Mouse (Mus musculus): Measurements from ENCODE around the gene Syt9.

The Syt9 gene

DNA sequence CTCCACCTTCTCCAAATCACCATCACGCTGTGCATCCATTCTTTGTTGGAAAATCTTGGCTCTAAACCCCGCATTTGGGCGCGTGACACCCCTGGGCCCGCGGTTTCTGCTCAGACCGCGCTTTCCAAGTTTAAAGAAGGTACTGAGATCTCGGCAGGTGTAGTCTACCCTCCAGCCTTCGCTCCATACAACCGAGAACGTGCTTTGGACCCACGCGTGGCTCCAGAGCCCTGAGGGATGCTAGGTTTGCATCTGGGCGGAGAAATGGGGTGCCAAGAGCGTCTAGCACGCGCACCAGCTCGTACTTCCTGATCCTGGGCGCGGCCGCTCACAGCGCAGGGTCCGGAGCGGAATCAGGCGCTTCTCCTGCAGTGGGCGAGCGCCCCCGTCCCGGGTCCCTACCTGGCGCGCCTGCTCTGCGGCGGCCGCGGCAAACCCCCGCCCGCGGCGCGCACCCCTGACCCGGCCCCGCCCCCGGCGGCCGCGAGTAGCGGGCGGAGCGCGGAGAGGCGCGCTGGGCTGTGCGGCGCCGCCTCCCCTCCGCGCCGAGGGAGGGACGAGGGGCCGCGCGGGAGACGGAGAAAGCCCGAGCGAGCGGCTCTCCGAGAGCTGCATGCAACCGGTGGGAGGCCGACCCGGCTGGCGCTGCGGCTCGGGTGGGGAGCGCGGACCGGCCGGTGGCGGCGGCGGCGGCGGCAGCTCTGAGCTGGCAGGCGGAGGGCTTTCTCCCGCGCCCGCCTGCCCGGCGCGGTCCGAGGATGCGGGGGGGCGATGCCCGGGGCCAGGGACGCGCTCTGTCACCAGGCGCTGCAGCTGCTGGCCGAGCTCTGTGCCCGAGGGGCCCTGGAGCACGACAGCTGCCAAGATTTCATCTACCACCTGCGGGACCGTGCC lies at the start of gene Syt9:
Syt9 (plus strand) TSS at position 497 of the 894 bp plus-strand sequence.
- DNase-seq (ENCODE audit: low read depth, low spot score) = no peak

DNA sequence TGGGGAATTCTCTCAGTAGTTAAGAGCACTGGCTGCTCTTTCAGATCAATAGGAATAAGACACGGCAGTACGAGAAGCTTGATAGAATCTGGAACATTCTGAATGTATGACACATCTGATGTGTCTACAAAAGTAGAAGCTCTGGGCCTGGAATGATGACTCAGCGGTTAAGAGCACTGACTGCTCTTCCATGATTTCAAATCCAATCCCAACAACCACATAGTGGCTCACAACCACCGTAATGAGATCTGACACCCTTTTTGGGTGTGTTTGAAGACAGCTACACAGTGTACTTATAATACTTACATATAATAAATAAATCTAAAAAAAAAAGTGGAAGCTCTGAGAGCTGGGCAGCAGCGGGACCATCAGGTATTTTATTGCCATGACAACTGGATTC lies 31.5 kb upstream of the Syt9 start:
- no peak for DNase-seq (ENCODE audit: low read depth, low spot score)

DNA sequence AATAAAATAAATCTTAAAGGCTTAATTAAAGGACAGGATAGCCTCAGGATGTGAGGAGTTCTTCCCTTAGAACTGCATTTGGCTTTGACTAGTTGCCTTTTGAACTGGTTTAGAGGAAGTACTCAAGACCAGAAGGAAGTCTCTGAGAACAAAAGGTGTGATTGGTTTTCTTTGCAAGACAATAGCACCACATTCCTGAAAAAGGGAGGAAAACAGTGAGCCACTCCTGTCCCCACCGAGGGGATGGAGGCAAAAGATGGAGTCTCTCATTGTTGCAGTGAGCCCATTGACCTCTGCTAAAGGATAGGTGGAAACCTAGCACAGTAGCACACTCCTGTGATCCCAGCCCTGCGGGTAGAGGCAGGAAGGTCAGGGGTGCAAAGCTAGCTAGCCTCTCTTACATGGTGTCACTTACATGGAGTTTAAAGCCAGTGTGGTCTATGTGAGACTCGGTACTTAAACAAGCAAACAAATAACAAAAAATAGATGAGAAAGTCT lies 30.9 kb upstream of the Syt9 start:
- no peak for DNase-seq (ENCODE audit: low read depth, low spot score)

DNA sequence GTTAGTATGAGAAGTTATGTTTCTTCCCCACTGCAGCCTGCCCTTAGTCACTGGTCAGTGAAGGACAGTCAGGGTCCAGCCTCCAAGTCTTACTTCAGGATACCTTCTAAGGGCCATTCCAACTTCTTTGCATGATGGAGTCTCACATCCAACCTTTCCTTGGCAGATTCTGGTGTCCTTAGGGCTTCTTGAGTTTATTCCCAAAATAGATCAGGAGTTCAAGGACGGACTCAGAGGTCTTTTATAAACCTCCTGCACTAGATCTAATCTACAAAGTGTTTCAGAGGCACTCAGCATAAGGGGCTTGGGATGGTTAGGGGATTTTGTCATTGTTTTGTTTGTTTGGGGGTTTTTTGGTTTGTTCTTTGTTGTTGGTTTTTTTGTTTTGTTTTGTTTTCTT lies 30.3 kb upstream of the Syt9 start:
- DNase-seq (ENCODE audit: low read depth, low spot score) = no peak

DNA sequence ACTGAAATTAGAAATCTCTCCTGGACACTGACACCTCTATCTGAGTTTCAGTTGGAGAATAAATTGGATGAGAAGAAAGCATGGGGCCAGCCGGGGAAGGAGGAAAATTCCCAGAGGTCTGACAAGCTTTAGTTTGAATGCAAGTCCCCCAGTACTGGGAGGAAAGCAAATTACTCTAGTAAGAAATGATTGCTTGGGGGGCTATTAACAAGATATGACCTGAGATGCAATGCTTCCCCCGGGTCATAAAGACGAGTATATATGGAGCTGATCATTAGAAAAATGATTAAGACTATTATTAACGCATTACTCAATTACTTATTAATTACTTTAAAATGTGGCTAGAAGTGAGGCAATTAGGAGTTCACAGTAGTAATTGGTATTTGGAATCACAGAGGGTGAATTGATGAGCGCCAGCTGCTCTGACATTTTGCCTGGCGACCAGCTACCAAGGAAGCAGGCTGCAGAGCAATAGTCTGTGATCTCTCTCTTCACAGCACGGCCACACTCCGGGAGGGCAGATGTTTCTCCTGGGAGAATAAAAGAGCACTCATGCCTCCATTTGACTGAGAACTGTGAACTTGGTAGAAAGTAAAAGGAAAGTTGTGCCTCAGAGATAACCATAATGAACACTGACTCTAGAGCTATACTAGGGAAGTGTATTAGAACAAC lies 28.9 kb upstream of the Syt9 start:
- DNase-seq (ENCODE audit: low read depth, low spot score) = no peak

DNA sequence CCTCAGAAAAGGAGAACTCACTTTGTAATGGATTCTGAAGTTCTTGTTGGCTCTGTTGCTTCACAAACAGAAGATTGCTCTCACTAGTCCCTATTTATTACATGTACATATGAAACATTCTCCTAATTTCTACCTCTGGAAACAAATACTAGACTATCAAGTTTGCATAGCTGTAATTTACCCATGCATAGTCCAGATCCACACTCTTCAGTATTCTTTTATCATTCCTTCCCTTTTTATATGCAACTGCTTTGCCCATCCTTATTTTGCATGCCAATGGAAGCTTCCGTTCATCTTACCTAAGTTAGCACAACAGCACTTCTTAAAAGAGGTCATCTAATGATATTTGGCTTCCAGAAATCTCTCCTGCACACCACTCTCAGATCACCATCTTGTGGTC lies 21.3 kb upstream of the Syt9 start:
- DNase-seq (ENCODE audit: low read depth, low spot score) = no peak

DNA sequence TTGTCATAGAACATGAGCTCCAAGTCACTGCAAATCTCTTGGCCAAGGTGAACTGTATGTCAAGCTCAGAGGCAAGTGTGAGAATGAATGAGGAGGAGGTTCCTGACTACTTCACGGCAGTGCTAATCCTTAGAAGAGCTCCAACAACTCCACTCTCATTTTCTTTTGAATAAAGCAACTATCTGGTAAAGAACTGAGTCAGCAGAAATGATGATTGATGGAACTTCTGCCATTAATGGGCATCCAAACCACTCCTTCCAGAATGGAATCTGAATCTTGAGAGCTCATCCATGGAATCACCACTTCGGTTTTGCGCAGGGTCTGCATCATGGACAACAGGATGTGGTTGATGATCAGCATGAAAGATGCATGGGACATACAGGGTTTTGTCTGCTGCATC lies 8.4 kb upstream of the Syt9 start:
- no peak for DNase-seq (ENCODE audit: low read depth, low spot score)

DNA sequence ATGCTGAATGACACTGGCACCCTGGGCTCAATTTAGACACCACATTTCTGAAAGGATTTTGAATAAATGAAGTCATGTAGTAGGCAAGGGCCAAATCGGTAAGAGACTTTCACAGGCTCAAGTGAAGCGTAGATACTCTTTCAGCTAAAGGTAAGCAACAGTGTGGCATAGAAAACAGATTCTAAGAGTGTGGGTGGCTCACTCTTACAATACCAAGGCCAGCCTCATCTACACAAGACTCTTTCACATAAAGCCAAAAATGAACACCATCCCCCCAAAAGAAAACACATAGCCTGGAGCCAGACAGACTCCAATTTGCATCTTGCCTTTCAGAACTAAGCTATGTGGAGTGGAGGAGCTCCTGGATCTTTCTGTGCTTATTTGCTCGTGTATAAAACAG lies 7.9 kb upstream of the Syt9 start:
- DNase-seq (ENCODE audit: low read depth, low spot score) = no peak

DNA sequence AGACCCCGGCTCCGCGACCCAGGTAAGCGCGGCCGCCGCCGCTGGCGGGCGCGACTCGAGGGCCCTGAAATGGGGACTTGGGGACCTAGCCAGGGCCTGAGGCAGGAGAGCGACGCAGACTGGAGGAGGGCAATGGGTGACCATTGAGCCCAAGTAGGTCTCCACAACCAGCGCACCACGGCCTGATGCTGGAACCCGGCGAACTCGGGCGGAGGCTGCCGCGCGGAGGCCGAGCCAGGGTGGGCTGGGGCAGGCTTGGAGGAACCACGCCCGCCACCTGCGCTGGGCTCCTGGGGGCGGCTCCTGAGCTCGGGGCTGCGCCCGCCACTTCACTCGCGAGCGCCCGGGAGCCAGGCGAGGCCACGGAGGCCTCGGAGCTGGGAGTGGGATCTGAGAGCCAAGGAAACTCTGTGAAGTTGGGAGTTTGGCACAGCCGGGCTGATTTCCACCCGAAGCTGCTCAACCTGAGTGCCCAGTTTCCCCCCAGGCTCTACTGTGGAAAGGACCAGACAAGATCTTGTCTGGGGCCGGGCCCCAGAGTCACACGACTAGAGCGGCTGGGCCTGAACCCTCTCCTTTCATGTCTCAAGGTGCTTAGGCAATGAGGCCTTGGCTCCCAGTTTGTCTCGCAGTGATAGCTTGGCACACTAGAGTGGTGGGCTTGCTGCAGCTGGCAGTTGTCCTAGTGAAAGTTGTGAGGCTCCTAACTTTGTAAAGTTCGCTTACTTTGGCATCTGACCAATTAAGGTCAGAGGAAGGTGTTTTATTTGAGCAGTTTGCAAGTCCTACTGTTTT lies 795 bp downstream of the Syt9 start:
- DNase-seq (ENCODE audit: low read depth, low spot score) = no peak

DNA sequence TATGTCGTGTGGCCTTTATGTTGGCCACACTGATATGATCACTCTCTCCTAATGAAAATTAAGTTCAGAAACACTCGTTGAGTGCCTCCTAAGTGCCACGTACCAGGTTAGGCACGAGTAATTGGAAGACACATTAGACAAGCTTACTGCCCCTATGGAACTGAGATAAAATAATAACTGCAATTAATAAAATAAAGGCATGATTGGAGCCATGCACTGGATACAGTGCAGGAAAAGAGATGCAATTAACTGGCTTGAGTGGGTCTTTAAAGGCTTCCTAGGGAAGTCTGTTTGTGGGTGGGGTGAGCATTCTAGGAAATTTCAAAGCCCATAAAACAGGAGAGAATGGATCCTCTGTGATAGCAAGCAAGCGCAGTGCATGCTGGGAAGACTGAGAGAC lies 10.0 kb downstream of the Syt9 start:
- no peak for DNase-seq (ENCODE audit: low read depth, low spot score)

DNA sequence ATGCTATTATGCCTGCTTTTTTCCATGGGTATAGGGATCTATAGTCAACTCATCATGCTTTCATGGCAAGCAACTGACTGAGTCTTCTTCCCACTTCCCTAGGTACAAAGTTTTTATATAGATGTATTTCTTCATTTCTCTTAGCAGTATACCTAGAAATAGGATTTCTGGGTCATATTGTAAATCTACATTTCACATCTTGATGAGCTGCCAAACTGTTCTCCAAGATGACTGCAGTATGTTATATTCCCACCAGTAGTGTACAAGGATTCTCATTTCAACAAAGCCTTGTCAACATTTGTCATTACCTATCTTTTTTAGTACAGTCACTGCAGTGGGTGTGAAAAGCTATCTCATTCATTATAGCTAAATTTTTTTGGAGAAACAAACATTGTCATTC lies 19.1 kb downstream of the Syt9 start:
- DNase-seq (ENCODE audit: low read depth, low spot score) = no peak

DNA sequence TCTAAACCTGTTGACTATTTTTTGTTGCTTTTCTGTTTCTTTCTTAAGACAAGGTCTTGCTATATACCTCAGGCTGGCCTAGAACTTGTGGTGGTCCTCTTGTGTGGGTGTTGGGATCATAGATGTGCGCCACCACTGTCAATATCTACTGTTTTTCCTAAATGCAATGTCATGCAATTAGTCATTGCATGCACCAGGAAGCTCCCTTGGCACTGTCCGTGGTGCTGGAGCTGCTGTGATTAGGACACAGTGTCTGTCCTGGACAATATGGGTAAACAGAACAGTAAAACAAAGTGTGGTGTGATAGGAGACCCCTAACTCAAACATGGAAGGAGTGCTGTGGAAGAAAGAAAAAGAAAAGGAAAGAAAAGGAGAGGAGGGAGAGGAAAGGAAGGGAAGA lies 22.2 kb downstream of the Syt9 start:
- DNase-seq (ENCODE audit: low read depth, low spot score) = no peak

DNA sequence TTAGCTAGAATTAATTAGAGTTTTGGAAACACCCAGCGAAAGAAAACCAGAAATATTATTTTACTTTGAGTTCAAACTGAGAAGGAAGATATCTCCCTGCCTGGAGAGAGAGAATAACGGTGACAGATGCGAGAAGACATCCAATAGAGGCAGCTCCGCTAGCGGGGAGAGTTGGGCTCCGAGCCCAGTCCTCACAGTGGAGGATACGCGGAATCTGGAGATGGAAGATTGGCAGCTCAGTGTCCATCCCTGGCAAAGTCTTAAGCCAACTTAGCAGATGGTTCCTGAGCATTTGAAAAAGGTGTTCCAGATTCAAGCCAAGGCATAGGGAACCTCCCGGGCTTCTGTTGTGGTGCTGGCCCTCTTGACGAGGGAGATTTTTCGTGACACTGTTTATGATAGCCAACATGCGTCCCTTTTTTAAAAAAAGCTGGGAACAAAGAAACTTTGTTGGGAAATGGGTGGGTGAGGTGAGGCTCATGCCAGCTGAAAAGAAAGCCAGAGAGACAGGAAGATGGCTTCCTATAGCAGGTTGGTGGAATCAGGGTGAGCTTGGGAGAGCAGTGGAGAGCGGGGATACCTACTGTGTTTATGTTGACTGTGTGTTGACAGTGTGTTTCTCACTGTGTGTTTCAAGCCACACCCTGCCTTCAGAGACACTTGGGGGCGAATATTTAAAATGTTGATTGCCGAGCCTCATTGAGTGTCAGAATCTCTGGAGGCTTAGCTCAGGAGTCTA lies 29.7 kb downstream of the Syt9 start:
- DNase-seq (ENCODE audit: low read depth, low spot score) = no peak

DNA sequence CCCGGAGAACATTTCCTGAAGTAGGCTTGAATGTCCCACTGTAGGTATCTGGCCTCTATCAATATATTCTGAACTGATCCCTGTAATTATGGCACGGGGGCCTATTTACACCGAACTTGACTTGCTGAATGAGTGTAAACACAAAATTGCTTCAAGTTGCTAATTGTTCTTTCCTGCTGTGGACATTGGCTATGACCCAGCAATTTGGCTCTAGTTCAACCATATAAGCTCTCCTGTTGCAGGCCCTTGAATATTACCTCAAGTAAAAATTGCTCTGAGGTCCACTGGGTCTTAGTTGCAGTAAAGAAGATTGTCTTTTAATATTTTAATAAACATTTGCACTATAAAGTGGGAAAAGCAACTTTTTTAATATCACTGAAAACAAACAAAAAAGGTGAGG lies 32.7 kb downstream of the Syt9 start:
- DNase-seq (ENCODE audit: low read depth, low spot score) = no peak

DNA sequence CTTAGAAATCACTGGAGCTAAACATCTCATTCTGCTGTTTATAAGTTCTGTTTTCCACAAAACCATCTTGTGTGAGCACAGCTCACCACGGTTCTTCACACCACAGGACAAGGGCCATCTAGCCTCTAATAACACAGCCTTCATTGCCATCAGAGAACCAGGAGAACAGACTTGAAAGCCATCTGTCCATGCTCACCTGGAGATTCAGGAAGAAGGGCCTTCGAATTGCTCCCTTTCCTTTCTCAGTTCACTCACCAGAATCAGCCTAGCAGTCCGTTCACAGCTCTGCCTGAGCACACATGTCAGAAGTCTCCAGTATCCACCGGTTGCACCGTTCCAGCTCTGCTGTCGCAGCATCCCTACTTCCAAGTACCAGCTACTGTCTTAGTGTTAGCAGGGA lies 44.4 kb downstream of the Syt9 start:
- no peak for DNase-seq (ENCODE audit: low read depth, low spot score)

DNA sequence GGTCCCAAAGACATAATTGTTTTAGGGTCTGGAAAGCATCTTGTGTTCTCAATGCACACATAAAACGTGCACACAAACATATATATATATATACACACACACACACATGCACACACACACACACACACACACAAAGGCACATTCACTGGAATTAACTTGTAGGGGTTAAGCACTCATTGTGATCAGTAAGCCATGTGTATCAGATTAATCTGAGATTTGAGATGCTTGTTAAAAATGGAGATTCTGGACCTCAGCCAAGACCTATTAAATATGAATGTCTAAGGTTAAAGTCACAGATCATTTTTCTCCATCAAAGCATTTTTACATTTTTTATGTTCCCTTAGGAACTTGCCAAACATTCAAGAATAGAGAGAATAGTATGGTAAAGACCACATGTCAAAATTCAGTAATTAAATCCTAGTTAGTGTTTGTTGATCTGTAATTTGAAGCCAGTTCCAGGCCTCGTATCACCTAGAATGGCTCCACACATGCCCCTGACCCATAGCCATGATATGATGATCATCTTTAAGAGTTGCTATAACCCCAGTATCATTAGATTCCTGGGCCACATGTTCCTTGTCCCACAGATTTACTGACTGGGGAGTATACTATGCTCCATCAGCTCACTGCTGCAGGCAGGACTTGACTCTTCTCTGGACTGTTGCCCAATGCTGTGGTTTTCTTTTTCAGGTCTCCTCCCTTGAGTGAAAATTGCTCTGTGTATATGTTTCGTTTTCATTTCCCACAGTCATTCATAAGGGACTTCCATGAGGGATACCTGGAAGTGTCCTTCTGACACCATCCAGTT lies 46.7 kb downstream of the Syt9 start:
- no peak for DNase-seq (ENCODE audit: low read depth, low spot score)

DNA sequence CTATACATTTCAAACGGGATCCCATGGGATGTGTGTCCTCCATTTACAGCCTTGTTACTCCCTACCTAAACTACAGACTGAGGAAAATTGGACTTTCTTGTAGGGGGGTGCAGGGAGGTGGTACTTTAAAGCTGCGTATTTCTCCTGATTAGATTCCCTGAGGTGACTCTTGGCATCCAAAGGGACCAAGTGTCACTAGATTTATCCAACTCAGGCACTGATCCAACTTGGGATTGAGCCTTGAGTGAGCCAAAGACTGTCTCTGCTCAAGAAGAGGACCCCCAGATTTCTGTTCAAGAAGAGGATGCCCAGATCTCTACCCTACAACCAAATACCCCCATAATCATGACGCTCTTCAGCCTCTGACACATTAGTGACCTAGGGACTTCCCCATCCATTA lies 66.9 kb downstream of the Syt9 start:
- no peak for DNase-seq (ENCODE audit: low read depth, low spot score)

DNA sequence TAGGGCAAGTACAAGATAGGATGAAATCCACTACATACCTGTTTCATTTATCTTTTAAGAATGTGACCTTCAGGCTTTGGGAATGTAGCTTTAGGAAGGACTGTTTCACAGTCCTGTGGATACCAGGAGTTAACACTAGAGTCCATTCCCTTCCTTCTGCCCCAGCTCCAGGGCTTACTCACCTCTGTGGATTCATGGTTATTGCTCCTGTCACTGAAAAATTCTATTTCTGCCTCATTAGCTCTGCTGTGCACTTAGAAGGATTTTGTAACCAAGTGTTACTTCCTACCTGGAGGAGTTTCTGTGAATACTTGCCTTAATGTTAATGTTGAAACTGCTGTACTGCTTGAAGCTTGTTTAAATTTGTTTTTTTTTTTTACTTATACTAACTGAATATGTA lies 74.1 kb downstream of the Syt9 start:
- DNase-seq (ENCODE audit: low read depth, low spot score) = no peak

DNA sequence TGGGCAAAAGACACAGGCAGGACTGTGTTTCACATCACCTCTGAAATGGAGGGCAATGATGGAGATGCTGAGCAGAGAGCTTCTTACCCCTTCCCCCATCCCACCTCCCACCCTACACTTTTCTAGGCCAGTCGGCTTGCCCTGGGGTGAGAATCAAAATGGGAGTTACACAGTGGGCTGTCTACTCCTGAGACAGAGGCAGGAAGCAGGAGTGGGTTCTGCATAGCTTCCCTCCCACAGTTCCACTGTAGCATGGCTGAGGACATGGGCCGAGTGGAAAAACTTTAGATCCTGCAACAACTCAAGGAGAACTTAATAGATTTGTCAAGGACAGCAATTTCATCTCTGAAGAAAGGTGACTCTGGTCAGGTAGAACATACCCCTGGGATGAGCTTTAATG lies 84.1 kb downstream of the Syt9 start:
- DNase-seq (ENCODE audit: low read depth, low spot score) = no peak

DNA sequence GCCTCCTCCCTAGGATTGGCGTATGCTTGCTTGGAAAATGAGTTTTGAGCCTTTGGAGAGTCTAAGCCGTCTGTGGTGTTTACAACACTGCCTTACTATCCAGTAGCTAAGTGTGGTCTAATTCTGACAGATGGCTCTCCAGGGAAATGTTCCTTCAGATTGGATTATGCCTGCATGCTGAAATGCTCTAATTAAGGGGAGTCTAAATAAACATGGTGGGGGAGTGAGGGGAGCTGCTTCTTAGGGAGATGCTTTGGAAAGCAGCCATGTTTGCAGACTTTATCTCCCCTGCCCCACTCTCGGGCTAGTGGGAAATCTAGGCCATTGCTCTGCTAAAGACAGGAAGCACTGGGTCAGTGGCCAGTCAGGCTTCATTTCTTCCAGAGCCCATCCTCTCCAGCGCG lies 84.6 kb downstream of the Syt9 start:
- DNase-seq (ENCODE audit: low read depth, low spot score) = no peak

DNA sequence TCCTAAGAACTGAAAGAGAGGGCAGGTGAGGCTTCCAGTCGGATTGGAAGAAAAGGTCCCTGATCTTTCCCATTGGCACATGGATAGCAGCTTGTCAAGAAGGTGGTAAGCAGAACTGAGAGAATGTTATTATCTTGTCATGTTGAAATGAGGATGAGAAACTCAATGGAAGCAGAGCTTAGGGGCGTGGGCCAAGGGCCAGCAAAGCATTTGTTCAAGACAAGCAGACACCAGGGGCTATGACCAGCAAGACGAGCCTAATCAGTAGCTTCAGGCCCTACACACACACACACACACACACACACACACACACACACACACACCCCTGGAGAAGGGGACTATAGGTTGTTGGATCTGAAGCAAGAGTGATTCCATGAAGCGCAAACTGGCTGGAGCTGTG lies 90.6 kb downstream of the Syt9 start:
- no peak for DNase-seq (ENCODE audit: low read depth, low spot score)
